ENCODE assay signal across 8 mouse cellular contexts in the genomic region with DNA sequence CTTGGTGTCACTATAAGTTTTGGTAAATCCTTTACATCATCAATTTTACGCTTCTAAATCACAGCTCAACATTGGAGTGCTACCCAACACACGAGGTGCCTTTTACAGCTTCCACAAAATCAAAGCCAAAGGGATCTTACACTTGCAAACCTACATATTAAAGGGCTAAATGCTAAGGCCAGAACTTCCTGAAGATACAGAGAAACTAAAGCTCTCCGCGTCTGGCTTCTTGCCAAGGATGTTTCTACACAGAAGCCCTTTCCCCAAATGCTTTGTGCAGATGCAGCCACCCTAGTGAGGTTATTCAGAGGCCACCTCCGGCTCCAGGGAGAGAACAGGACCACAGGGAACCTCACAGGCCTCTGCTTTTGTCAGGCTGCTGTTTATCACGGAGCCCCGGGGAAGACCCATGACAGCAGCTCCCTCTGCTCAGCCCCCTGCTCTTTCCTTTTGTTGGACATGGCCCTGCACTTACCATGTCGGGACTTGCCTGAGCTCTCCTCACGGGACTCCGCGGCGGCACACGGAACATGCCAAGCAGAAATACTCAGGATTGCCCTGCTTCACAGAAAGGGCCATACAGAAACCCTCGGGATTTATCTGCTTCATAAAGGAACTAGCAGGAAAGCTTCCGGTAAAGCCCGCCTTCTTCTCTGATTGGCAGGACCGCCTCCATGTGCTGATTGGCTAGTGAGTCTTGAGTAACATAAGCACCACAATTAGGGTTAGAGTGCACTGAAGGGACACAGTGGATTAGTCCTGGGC. TPM values are rescaled to one million over a fixed set of nuclear protein-coding genes. Genes with fewer than 3 reads are reported as not detected.
DNase-seq lines count a peak whose midpoint lies in the region; ATAC-seq and TF ChIP-seq lines count a peak whose summit lies in the region.
"Not testable (repeated sequence)": the region's sequence is repeated elsewhere in the genome, so short reads cannot be mapped to it uniquely, and the experiment has no call there.

A gene (minus strand): TSS at position 653 of the 765 bp plus-strand sequence.

- H3K36me3 ChIP-seq in heart, embryonic 13.5 days; kidney, postnatal 0 days (ENCODE audit: insufficient read depth, low read length); liver, adult 2 months (ENCODE audit: control insufficient read depth, insufficient read depth, low read length): not testable (repeated sequence)

- ATAC-seq in heart, embryonic 13.5 days (ENCODE audit: extremely low read depth, insufficient number of reproducible peaks, low FRiP score, low TSS enrichment): peak; percentile 89
- ATAC-seq in kidney, postnatal 0 days (replicated peaks; ENCODE audit: low FRiP score, low read depth): peak; percentile 98
- ATAC-seq in monocyte, adult 5-6 weeks (replicated peaks; ENCODE audit: insufficient number of reproducible peaks, low FRiP score, low TSS enrichment, poor library complexity, severe bottlenecking): peak; percentile 93

- H3K9me3 ChIP-seq in heart, embryonic 13.5 days; kidney, postnatal 0 days (replicated peaks; ENCODE audit: low read length): not testable (repeated sequence)

- not testable (repeated sequence) for TF ChIP-seq POLR2A in liver, adult 2 months (IDR thresholded peaks at IDR 0.05; ENCODE audit: extremely low read depth, insufficient read depth, low read length)

- H3K4me2 ChIP-seq in heart, embryonic 13.5 days: peak within 1 kb of the TSS; percentile 62
- H3K4me2 ChIP-seq in kidney, postnatal 0 days (ENCODE audit: low read length): peak within 1 kb of the TSS; percentile 54

- peak within 1 kb of the TSS; percentile 89 for H3K9ac ChIP-seq in heart, embryonic 13.5 days
- H3K9ac ChIP-seq in kidney, postnatal 0 days (ENCODE audit: low read depth, low read length): peak within 1 kb of the TSS; percentile 76
- H3K9ac ChIP-seq in liver, adult 2 months (ENCODE audit: low read depth, low read length): peak within 1 kb of the TSS; percentile 75

- not testable (repeated sequence) for H3K27ac ChIP-seq in brown adipose tissue, adult 24 weeks (replicated peaks; ENCODE audit: low read depth, low read length)
- peak within 1 kb of the TSS; percentile 88 for H3K27ac ChIP-seq in heart, embryonic 13.5 days (replicated peaks)
- H3K27ac ChIP-seq in kidney, postnatal 0 days: peak within 1 kb of the TSS; percentile 80
- peak within 1 kb of the TSS; percentile 75 for H3K27ac ChIP-seq in liver, adult 2 months (replicated peaks; ENCODE audit: insufficient read depth, low read depth, low read length)

- 8% methylated on average over 17 of the region's 17 CpGs for WGBS in heart, embryonic 13.5 days
- 2% methylated on average over 15 of the region's 17 CpGs for WGBS in kidney, postnatal 0 days
- WGBS in liver, adult 2 months: 6% methylated on average over 17 of the region's 17 CpGs

- TF ChIP-seq CTCF in kidney, postnatal 0 days (IDR thresholded peaks at IDR 0.05; ENCODE audit: low read depth); liver, adult 2 months (IDR thresholded peaks at IDR 0.05; ENCODE audit: low read depth, low read length): not testable (repeated sequence)

- not testable (repeated sequence) for H3K79me2 ChIP-seq in liver, adult 2 months (ENCODE audit: control insufficient read depth, insufficient read depth, low read length)

- not testable (repeated sequence) for H3K27me3 ChIP-seq in heart, embryonic 13.5 days (replicated peaks); kidney, postnatal 0 days (ENCODE audit: insufficient read depth, low read length); liver, adult 2 months (ENCODE audit: control insufficient read depth, insufficient read depth, low read length)

- DNase-seq in CD4-positive helper T cell, adult 2 months (ENCODE audit: low read depth, low spot score): peak; percentile 81
- DNase-seq in fibroblast of lung, adult 2 months (ENCODE audit: low read depth): peak; percentile 82
- peak; percentile 94 for DNase-seq in kidney, postnatal 0 days (ENCODE audit: low spot score)
- peak; percentile 92 for DNase-seq in liver, adult 2 months (ENCODE audit: extremely low read depth, low read depth, low spot score)
- peak; percentile 77 to 81 for DNase-seq in spleen, postnatal 36 days (ENCODE audit: low spot score in 2 of 2)

- peak within 1 kb of the TSS; percentile 79 for H3K4me3 ChIP-seq in brown adipose tissue, adult 24 weeks (ENCODE audit: insufficient read depth, low read depth, low read length)
- H3K4me3 ChIP-seq in heart, embryonic 13.5 days: peak within 1 kb of the TSS; percentile 81
- peak within 1 kb of the TSS; percentile 60 for H3K4me3 ChIP-seq in kidney, postnatal 0 days (replicated peaks; ENCODE audit: low read depth, low read length)
- peak within 1 kb of the TSS; percentile 83 for H3K4me3 ChIP-seq in liver, adult 2 months (ENCODE audit: insufficient read depth, low read depth, low read length)

- not testable (repeated sequence) for H3K4me1 ChIP-seq in brown adipose tissue, adult 24 weeks (ENCODE audit: control insufficient read depth, insufficient read depth, insufficient read length, low read length); heart, embryonic 13.5 days; kidney, postnatal 0 days (replicated peaks; ENCODE audit: insufficient read depth, low read length); liver, adult 2 months (ENCODE audit: control insufficient read depth, insufficient read depth, low read length)

RNA-seq across cellular contexts. Expression of the gene that starts here (rescaled TPM):
- 1.6 TPM in 1 of 2 replicates, not detected in the other for polyA plus RNA-seq in brown adipose tissue, adult 24 weeks (2012; ENCODE audit: insufficient read depth, insufficient read length, missing spikeins)
- 3.6 and 3.9 TPM in 2 replicates for polyA plus RNA-seq in heart, embryonic 13.5 days (2015; fragmentation: Nextera tagmentation; extraction: Ambion mirVana)
- 5.5 and 6.0 TPM in 2 replicates for polyA plus RNA-seq in kidney, postnatal 0 days (2015; fragmentation: Nextera tagmentation; extraction: Ambion mirVana)
- total RNA-seq in liver, adult 2 months (2014; rRNA removed): 3.0 and 3.1 TPM in 2 replicates
- polyA plus RNA-seq in liver, adult 2 months (2012; rRNA removed): 0.28 and 0.63 TPM in 2 replicates
- total RNA-seq in monocyte, adult 5-6 weeks (2017): 9.1 to 22.8 TPM (median 20.7 TPM) in 3 replicates
